Mouse (Mus musculus) heart, embryonic 16.5 days (tissue): ENCODE data around the gene Dnm1l. TPM values are rescaled to one million over a fixed set of nuclear protein-coding genes. Genes with fewer than 3 reads are reported as not detected.

ENCODE experiments used
- ATAC-seq: fragments of 200-750 bp; cut with Nextera tagmentation; replicated peaks from 2 replicates; pipeline ENCODE4 v1.8.0; 2017; ENCODE audit warnings: moderate number of reproducible peaks; ENCODE audit not compliant: insufficient read depth, low FRiP score; ENCODE audit errors: extremely low read depth
- H3K27ac ChIP-seq: fragments of 300-500 bp; sonication (generic); 2 replicates; pipeline ENCODE4 v1.5.1; 2014; ENCODE audit warnings: mild to moderate bottlenecking, low read length, control low read depth, moderate library complexity
- H3K27me3 ChIP-seq: fragments of 300-500 bp; sonication (generic); 2 replicates; pipeline ENCODE4 v1.6.1; 2014; ENCODE audit warnings: low read length, mixed read lengths; ENCODE audit not compliant: control insufficient read depth, insufficient read depth
- H3K36me3 ChIP-seq: fragments of 300-500 bp; sonication (generic); 2 replicates; pipeline ENCODE4 v1.6.1; 2014; ENCODE audit not compliant: control insufficient read depth, insufficient read depth
- H3K4me1 ChIP-seq: fragments of 300-500 bp; sonication (generic); 2 replicates; pipeline ENCODE4 v1.6.1; 2014; ENCODE audit warnings: low read length, mixed read lengths; ENCODE audit not compliant: control insufficient read depth, insufficient read depth
- H3K4me2 ChIP-seq: fragments of 300-500 bp; sonication (generic); 2 replicates; pipeline ENCODE4 v1.6.1; 2014; ENCODE audit warnings: low read depth, mild to moderate bottlenecking, control low read depth, low read length
- H3K4me3 ChIP-seq: fragments of 300-500 bp; sonication (generic); 2 replicates; pipeline ENCODE4 v1.5.1; 2014; ENCODE audit warnings: mild to moderate bottlenecking, control low read depth, low read length
- H3K9ac ChIP-seq: fragments of 300-500 bp; sonication (generic); 2 replicates; pipeline ENCODE4 v1.6.1; 2014; ENCODE audit warnings: low read length, control low read depth
- H3K9me3 ChIP-seq: fragments of 300-500 bp; sonication (generic); replicated peaks from 2 replicates; pipeline ENCODE4 v1.6.1; 2016; ENCODE audit warnings: low read length; ENCODE audit not compliant: control insufficient read depth
- WGBS: fragments of 180-500 bp; shearing (Covaris S2); extraction: QIAGEN DNeasy Blood & Tissue Kit; methylation state at CpG from one replicate; pipeline ENCODE4 v1.1.7; 2014; 5-methylcytosine and 5-hydroxymethylcytosine counted together
- polyA plus RNA-seq: library from polyadenylated mRNA; unstranded; fragments of >200 nt; fragmentation: Nextera tagmentation; extraction: Ambion mirVana; gene quantifications from 2 replicates; pipeline ENCODE4 v1.2.1, GENCODE M21; 2015

Gene Dnm1l
- polyA plus RNA-seq, 1 experiment from 2014 or later: 65.8 TPM

DNA sequence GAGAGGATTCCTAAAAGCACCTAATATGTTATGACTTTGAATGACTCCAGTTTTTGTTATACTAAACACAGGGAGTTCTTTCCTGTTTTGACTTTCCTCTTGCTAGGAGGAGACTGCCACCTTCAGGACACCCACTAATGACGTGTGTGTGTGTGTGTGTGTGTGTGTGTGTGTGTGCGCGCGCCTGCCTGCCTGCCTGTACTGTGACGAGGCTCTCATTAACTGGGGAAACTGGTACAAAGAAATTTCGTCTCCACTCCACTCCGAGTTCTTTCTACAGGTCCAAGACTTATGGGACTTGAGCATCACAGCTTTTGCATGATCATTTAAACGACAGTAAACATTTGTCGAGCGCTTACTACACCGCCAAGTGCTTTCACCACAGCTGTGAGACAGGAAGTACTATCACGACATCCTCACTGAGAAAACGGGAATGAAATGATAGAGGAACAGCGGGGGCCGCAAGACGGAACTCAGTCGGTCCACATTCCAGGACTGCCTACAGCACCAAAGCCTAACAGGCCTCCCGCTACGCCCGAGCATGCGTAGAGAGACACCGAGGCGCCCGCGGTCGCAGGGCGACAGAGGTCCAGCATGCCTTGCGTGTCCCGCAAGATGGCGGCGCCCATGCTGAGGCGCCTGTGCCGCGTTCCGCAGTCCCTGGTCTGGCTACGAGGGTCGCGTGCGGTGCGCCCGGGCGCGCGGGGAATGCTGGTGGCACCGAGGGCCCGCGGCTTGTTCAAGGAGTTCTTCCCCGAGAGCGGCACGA is 56.2 kb downstream of the Dnm1l start, which contains the start of gene Yars2:
Gene Yars2, plus strand, starts transcription at position 597 of the 769 bp plus-strand sequence.
- under 1% methylated on average over 49 of the region's 50 CpGs for WGBS
- Histone ChIP-seq H3K4me1 (peaks cover 10% of the 10 kb centered on the region), H3K4me2 (peak within 1 kb of the TSS; percentile 61), H3K27me3 (no peaks in the 10 kb centered on the region), H3K36me3 (peaks cover 9% of the 10 kb centered on the region), H3K9ac (peak within 1 kb of the TSS; percentile 88), H3K4me3 (peak within 1 kb of the TSS; percentile 85), H3K9me3 (no peaks in the 10 kb centered on the region), H3K27ac (peak within 1 kb of the TSS; percentile 86)
- peak; percentile 99 for ATAC-seq

DNA sequence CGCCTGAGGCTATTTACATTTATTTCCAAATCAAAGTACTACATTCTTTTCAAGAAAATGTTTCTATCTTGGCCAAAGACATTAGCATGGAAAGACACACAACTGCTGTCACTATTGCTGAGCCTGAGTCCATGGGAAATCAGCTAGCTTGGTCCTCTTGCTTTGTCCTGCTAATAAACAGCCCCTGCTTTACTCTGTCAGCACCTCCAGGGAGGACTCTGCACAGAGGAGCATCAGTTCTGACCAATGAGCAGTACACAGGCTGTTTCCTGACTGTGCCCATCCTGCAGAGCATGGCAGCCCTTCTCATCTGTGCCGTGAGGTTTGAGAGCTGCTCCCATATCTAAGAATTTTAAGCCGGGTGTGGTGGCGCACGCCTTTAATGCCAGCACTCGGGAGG is 85.0 kb downstream of the Dnm1l start:
- no peak for ATAC-seq
- Histone ChIP-seq H3K27me3 (no peaks in the 10 kb centered on the region), H3K4me2 (no peak overlapping the region), H3K4me3 (no peak overlapping the region), H3K9me3 (no peaks in the 10 kb centered on the region), H3K4me1 (peaks cover 4% of the 10 kb centered on the region), H3K36me3 (peaks cover 24% of the 10 kb centered on the region), H3K27ac (no peak overlapping the region), H3K9ac (no peak overlapping the region)
- 82% methylated on average over 6 of the region's 6 CpGs for WGBS

- H3K9me3 ChIP-seq: no peaks in the 10 kb centered on the region
- WGBS: 63% methylated on average over 3 of the region's 3 CpGs
- H3K4me3 ChIP-seq: no peak overlapping the region
- H3K9ac ChIP-seq: no peak overlapping the region
- H3K36me3 ChIP-seq: peaks cover 26% of the 10 kb centered on the region
- H3K27ac ChIP-seq: no peak overlapping the region
- no peak for ATAC-seq
- no peak overlapping the region for H3K4me2 ChIP-seq
- H3K4me1 ChIP-seq: no peaks in the 10 kb centered on the region
- H3K27me3 ChIP-seq: no peaks in the 10 kb centered on the region
Measured at GRCm38 (mm10) chr16:16272978-16273377, 85.8 kb downstream of the Dnm1l start.

GRCm38 (mm10) chr16:16262436-16262835 is 96.3 kb downstream of the Dnm1l start:
- H3K4me2 ChIP-seq: no peak overlapping the region
- H3K36me3 ChIP-seq: peaks cover 26% of the 10 kb centered on the region
- ATAC-seq: no peak
- no peaks in the 10 kb centered on the region for H3K9me3 ChIP-seq
- H3K9ac ChIP-seq: no peak overlapping the region
- H3K4me1 ChIP-seq: peaks cover 16% of the 10 kb centered on the region
- peak overlapping the region; percentile 37; the same call in 1 of the 2 replicates for H3K27ac ChIP-seq
- 71% methylated on average over 3 of the region's 3 CpGs for WGBS
- H3K27me3 ChIP-seq: no peaks in the 10 kb centered on the region
- H3K4me3 ChIP-seq: no peak overlapping the region

Other genes starting within 250 kb of the Dnm1l start
- gene Pkp2, start 145.6 kb downstream of the Dnm1l start, polyA plus RNA-seq: 116 and 117 TPM in 2 replicates
- 38.9 and 41.5 TPM in 2 replicates for gene Yars2, start 56.0 kb downstream of the Dnm1l start, polyA plus RNA-seq
- gene Fgd4, start 241.6 kb upstream of the Dnm1l start, polyA plus RNA-seq: 10.8 and 11.4 TPM in 2 replicates